Mouse (Mus musculus): Measurements from ENCODE around the gene E4f1.

The E4f1 gene

DNA sequence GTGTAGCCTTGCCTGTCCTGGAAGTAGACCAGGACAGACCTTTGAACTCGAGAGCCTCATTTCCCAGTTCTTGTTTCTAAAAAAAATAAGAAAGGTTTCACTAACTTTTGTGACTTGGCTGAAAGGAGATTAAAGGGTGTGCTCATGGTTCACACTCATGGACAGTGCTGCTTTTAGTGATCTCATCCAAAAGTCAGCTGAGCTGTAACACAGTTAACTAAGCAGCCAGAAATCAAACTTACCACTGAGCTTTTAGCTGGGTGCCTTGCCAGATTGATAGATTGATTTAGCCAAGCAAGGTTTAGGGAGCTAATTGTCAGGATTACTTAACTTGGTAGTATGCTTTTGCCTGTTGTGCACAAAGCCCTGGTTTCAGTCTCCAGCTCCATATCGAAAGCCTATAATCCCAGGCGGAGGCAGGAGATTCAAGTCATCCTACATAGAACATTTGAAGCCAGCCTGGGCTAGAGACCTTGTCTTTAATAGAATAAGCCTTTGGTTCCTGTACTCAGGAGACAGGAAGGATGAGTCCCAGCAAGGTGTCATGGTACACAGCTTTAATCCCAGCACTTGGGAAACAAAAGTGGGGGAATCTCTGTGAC, 54.0 kb downstream of the E4f1 start:
- DNase-seq (ENCODE audit: extremely low spot score, low spot score), result no peak

DNA sequence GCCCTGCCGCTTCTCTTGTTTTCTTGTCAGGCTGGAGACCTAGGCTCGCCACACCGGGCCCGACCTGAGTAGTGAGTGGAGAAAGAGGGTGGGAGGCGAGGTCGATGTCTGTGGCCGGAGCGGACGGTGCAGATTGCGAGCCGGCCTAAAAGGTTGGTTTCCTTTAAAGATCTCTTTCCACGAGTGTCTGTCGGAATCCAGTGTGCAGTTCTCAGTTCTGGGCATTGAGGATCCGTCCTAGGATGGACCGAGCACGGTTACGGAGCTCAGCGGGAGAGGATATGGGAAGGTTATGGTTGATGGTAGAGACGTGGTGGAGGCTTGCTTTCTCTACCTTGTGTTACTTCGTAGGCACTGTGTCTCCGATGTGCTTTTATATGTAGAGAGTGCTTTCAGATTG, 55.1 kb downstream of the E4f1 start:
- peak; percentile 23 for DNase-seq (ENCODE audit: extremely low spot score, low spot score)

DNA sequence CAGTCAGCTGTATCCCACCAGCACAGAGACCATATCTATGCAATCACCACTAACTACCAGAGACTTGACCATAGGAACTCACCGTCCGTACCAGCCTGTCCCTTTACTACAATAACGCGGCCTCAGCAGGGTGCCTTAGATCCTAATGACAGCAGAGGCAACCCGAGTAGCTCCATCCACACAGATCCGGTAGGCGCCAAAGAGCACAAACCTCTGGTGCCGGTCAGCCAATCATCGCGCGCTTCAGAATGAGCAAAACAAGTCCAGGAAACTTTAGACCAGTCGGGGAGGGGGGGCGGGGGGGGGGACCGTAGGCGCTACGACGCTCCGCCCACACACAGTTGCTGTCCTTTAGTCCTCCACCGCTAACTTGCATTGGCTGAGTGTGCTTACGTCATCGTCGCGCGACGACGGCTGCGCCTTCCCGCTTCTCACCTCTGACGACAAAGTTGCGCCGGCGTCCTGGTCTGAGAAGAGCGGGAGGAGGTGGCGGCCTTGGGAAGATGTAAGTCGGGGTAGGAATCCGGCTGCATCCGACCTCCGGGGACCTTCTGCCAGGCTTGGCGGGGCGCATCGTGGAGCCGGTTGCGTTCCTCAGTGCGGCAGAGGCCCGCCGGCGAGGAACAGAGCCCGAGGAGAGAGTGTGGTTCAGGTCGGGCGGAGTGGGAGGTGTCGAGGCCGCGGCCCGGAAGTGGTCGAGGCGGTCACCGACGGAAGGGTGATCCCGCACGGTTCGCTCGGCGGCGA, 55.7 kb downstream of the E4f1 start, which contains the start of gene Rnps1:
TSS of gene Rnps1 (plus strand) at position 336 of the 747 bp plus-strand sequence.
- peak; percentile 100 for DNase-seq (ENCODE audit: extremely low spot score, low spot score)

DNA sequence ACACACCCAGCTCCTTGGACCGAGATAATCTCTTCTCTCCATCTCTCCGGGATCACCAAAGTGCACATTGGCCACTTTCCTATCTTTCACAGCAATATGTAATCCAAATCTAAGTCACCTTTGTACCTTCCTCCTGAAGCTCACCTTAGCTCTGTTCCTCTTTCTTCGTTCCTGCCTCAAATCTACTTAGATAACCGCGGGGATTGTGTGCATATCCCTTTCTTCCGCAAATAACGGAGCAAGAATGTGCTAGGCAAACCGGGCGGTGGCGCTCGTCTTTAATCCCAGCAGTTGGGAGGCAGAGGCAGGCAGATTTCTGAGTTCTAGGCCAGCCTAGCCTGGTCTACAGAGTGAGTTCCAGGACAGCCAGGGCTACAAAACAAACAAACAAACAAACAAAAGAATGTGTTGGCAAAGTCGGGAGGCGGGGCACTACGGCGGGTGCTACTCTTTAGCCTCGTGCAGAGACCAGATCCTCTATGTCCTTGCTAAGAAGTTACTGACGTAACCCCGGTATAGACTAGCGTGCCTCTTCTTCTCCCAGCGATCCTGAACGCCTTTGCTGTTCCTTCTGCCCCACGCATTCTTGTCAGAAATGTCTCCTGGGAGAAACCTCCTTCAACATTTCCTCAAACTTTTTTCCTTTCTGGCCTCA, 56.4 kb downstream of the E4f1 start:
- no peak for DNase-seq (ENCODE audit: extremely low spot score, low spot score)

DNA sequence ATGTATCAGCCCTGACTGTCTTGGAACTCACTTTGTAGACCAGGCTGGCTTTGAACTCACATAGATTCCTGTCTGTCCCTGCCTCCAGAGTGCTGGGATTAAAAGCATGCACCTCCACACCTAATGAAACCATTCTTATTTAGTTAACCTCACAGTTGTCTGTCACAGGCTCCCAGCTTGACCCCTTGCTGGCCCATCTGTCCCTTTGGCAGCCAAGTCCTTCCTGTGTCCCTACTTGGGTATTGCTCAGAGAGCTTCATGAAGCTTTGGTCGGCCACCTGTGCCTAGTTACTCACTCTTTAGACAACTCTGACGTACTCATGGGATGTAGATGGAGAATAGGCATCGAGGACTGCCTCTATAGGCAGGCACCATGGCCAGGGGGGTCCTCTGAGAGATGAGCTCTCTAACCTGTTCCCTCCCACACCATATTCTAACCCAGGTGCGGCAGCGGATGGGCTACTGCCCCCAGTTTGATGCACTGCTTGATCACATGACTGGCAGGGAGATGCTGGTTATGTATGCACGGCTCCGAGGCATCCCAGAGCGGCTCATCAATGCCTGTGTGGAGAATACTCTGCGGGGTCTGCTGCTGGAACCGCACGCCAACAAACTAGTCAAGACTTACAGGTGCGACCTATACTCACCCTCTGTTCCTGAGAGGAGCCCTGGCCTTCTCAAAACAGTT, 62.9 kb downstream of the E4f1 start:
- no peak for DNase-seq (ENCODE audit: extremely low spot score, low spot score)

DNA sequence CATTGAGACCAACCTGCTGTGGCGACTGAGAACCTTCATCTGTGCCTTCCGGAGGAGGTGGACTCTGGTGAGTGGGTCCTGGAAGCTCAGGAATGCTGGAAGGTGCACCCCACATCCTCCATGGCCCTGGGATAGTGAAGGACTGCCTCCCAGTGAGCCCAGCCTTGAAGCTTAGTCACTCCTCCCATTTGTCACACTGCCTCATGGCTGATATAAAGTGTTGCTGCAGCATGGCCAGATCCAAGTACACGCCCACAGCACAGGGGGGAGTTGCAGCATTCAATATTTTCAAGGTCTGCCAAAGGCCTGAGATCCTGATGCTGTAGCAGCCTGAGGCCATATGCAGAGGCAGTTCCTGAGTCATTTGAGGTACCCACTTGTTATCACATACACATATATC, 67.7 kb downstream of the E4f1 start:
- DNase-seq (ENCODE audit: extremely low spot score, low spot score), result no peak

DNA sequence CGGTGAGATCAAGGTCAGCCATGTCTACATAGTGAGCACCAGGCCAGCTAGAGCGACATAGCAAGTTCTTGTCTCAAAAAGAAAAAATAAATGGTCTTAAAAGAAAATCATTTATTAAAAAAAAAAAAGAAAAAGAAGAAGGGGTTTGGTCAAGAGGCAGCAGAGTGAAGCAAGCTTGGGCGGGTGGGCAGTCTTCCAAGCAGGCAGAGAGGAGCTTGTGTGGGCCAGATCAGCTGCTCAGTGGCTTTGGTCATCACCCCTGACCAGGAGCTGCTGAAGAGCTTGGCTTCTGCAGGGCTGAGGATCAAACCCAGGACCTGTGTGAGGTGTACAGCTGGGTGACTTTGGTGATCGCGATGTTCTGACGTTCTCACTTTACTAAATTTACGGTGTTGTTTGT, 75.7 kb downstream of the E4f1 start:
- no peak for DNase-seq (ENCODE audit: extremely low spot score, low spot score)
